Mouse (Mus musculus): ENCODE results near the gene Itgb8. TPM values are rescaled to one million over a fixed set of nuclear protein-coding genes. Genes with fewer than 3 reads are reported as not detected.

Itgb8 gene
- polyA plus RNA-seq, 2 experiments, result 0.02 TPM; not detected in 1

GRCm38 (mm10) chr12:119224699-119225098, 13.9 kb downstream of the Itgb8 start:
- H3K36me3 ChIP-seq (replicated peaks; ENCODE audit: control insufficient read depth, insufficient read depth, low read depth), result no peaks in the 10 kb centered on the region
- ATAC-seq (ENCODE audit: insufficient read depth), result no peak
- H3K9ac ChIP-seq (replicated peaks), result no peak overlapping the region
- no peak overlapping the region for H3K4me2 ChIP-seq (ENCODE audit: low read depth)
- TF ChIP-seq EP300 (IDR thresholded peaks at IDR 0.05; ENCODE audit: low read depth) (no peak), CTCF (IDR thresholded peaks at IDR 0.05; ENCODE audit: low read depth) (no peak)
- no peak overlapping the region for H3K27ac ChIP-seq
- H3K4me1 ChIP-seq (replicated peaks; ENCODE audit: control insufficient read depth in 2 of 2, insufficient read depth in 2 of 2, low read length in 1 of 2), result no peaks in the 10 kb centered on the region
- H3K4me3 ChIP-seq (ENCODE audit: insufficient read depth in 1 of 2, low read depth in 2 of 2, low read length in 2 of 2), result no peak overlapping the region
- H3K27me3 ChIP-seq (ENCODE audit: control insufficient read depth, insufficient read depth, low read length), result no peaks in the 10 kb centered on the region
- no peaks in the 10 kb centered on the region for H3K9me3 ChIP-seq (ENCODE audit: control insufficient read depth, low read length)
- DNase-seq (ENCODE audit: low read depth in 3 of 3, low spot score in 3 of 3), result no peak

- no peaks in the 10 kb centered on the region for H3K27me3 ChIP-seq (ENCODE audit: control insufficient read depth, insufficient read depth, low read length)
- H3K4me3 ChIP-seq (ENCODE audit: insufficient read depth in 1 of 2, low read depth in 2 of 2, low read length in 2 of 2), result no peak overlapping the region
- WGBS (ENCODE audit: insufficient replicate concordance), result 55% methylated on average over 1 of the region's 1 CpGs
- H3K4me1 ChIP-seq (replicated peaks; ENCODE audit: control insufficient read depth in 2 of 2, insufficient read depth in 2 of 2, low read length in 1 of 2), result peaks cover 0 to 3% of the 10 kb centered on the region in 2 experiments; a peak in 1 of 4 replicates
- no peak for ATAC-seq (ENCODE audit: insufficient read depth)
- H3K9me3 ChIP-seq (ENCODE audit: control insufficient read depth, low read length), result no peaks in the 10 kb centered on the region
- no peaks in the 10 kb centered on the region for H3K36me3 ChIP-seq (replicated peaks; ENCODE audit: control insufficient read depth, insufficient read depth, low read depth)
- no peak overlapping the region for H3K9ac ChIP-seq (replicated peaks)
- no peak overlapping the region for H3K27ac ChIP-seq
- DNase-seq (ENCODE audit: low read depth in 3 of 3, low spot score in 3 of 3), result no peak
- no peak overlapping the region for H3K4me2 ChIP-seq (ENCODE audit: low read depth)
- TF ChIP-seq CTCF (IDR thresholded peaks at IDR 0.05; ENCODE audit: low read depth), result no peak
- TF ChIP-seq EP300 (IDR thresholded peaks at IDR 0.05; ENCODE audit: low read depth), result no peak
Observed at GRCm38 (mm10) chr12:119219409-119219808, 19.2 kb downstream of the Itgb8 start.

GRCm38 (mm10) chr12:119217700-119218265, 20.8 kb downstream of the Itgb8 start:
- no peak for TF ChIP-seq CTCF (IDR thresholded peaks at IDR 0.05; ENCODE audit: low read depth)
- no peak for TF ChIP-seq EP300 (IDR thresholded peaks at IDR 0.05; ENCODE audit: low read depth)
- ATAC-seq (ENCODE audit: insufficient read depth) (peak; percentile 58; the same call in 1 of the 2 replicates), DNase-seq (ENCODE audit: low read depth in 3 of 3, low spot score in 3 of 3) (peak; percentile 4 to 14 (median 5))
- Histone ChIP-seq H3K9me3 (ENCODE audit: control insufficient read depth, low read length) (no peaks in the 10 kb centered on the region), H3K27me3 (ENCODE audit: control insufficient read depth, insufficient read depth, low read length) (no peaks in the 10 kb centered on the region), H3K4me2 (ENCODE audit: low read depth) (no peak overlapping the region), H3K27ac (no peak overlapping the region), H3K4me1 (replicated peaks; ENCODE audit: control insufficient read depth in 2 of 2, insufficient read depth in 2 of 2, low read length in 1 of 2) (peaks cover 0 to 3% of the 10 kb centered on the region in 2 experiments; a peak in 1 of 4 replicates), H3K9ac (replicated peaks) (no peak overlapping the region), H3K4me3 (ENCODE audit: insufficient read depth in 1 of 2, low read depth in 2 of 2, low read length in 2 of 2) (no peak overlapping the region), H3K36me3 (replicated peaks; ENCODE audit: control insufficient read depth, insufficient read depth, low read depth) (no peaks in the 10 kb centered on the region)

GRCm38 (mm10) chr12:119215225-119215624, 23.4 kb downstream of the Itgb8 start:
- no peaks in the 10 kb centered on the region for H3K9me3 ChIP-seq (ENCODE audit: control insufficient read depth, low read length)
- H3K27ac ChIP-seq, result no peak overlapping the region
- H3K4me2 ChIP-seq (ENCODE audit: low read depth), result no peak overlapping the region
- no peaks in the 10 kb centered on the region for H3K27me3 ChIP-seq (ENCODE audit: control insufficient read depth, insufficient read depth, low read length)
- no peaks in the 10 kb centered on the region for H3K36me3 ChIP-seq (replicated peaks; ENCODE audit: control insufficient read depth, insufficient read depth, low read depth)
- ATAC-seq (ENCODE audit: insufficient read depth) (no peak), DNase-seq (ENCODE audit: low read depth in 3 of 3, low spot score in 3 of 3) (no peak)
- 70% methylated on average over 3 of the region's 3 CpGs for WGBS (ENCODE audit: insufficient replicate concordance)
- TF ChIP-seq EP300 (IDR thresholded peaks at IDR 0.05; ENCODE audit: low read depth) (no peak), CTCF (IDR thresholded peaks at IDR 0.05; ENCODE audit: low read depth) (no peak)
- H3K9ac ChIP-seq (replicated peaks), result no peak overlapping the region
- H3K4me3 ChIP-seq (ENCODE audit: insufficient read depth in 1 of 2, low read depth in 2 of 2, low read length in 2 of 2), result no peak overlapping the region
- H3K4me1 ChIP-seq (replicated peaks; ENCODE audit: control insufficient read depth in 2 of 2, insufficient read depth in 2 of 2, low read length in 1 of 2), result peaks cover 0 to 3% of the 10 kb centered on the region in 2 experiments; a peak in 1 of 4 replicates

- Histone ChIP-seq H3K4me1 (replicated peaks; ENCODE audit: control insufficient read depth in 2 of 2, insufficient read depth in 2 of 2, low read length in 1 of 2) (no peaks in the 10 kb centered on the region), H3K36me3 (replicated peaks; ENCODE audit: control insufficient read depth, insufficient read depth, low read depth) (no peaks in the 10 kb centered on the region), H3K9me3 (ENCODE audit: control insufficient read depth, low read length) (no peaks in the 10 kb centered on the region), H3K4me2 (ENCODE audit: low read depth) (no peak overlapping the region), H3K27me3 (ENCODE audit: control insufficient read depth, insufficient read depth, low read length) (no peaks in the 10 kb centered on the region), H3K27ac (no peak overlapping the region), H3K9ac (replicated peaks) (no peak overlapping the region), H3K4me3 (ENCODE audit: insufficient read depth in 1 of 2, low read depth in 2 of 2, low read length in 2 of 2) (no peak overlapping the region)
- WGBS (ENCODE audit: insufficient replicate concordance), result 34% methylated on average over 2 of the region's 2 CpGs
- TF ChIP-seq CTCF (IDR thresholded peaks at IDR 0.05; ENCODE audit: low read depth), result no peak
- TF ChIP-seq EP300 (IDR thresholded peaks at IDR 0.05; ENCODE audit: low read depth), result no peak
- no peak for DNase-seq (ENCODE audit: low read depth in 3 of 3, low spot score in 3 of 3)
- ATAC-seq (ENCODE audit: insufficient read depth), result no peak
Observed at GRCm38 (mm10) chr12:119211533-119211932, 27.1 kb downstream of the Itgb8 start.

All from liver, embryonic 14.5 days (tissue).